Mouse (Mus musculus): ENCODE data around the gene Cep41. TPM values are rescaled to one million over a fixed set of nuclear protein-coding genes. Genes with fewer than 3 reads are reported as not detected.

Gene Cep41
- polyA plus RNA-seq, 1 experiment from 2014 or later, result 24.1 TPM

DNA sequence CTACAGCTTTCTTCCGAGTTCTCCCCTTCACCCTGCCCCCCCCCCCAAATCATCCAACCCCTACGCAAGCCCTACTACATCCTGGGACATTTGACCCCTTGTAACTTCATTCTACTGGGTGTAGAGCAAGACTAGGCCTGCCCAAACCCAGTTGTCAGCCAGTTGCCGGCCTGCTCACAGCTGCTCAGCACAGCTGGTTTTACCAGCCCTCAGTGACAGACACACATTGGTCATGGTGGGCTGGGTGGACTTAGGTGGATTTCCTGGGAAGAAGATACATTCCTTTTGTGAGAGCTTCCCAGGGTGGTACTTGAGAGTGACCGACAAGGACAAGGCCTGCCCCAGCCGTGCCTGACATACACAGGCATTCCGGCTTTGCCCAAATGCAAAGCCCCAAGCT is 72.6 kb downstream of the Cep41 start:
- H3K9ac ChIP-seq (ENCODE audit: low read length), result no peak overlapping the region
- WGBS, result 91% methylated on average over 6 of the region's 6 CpGs
- ATAC-seq (replicated peaks; ENCODE audit: low FRiP score) (no peak), DNase-seq (ENCODE audit: low spot score) (no peak)
- H3K36me3 ChIP-seq (ENCODE audit: control insufficient read depth, insufficient read depth, low read length), result no peaks in the 10 kb centered on the region
- H3K9me3 ChIP-seq (ENCODE audit: control insufficient read depth, low read length), result no peaks in the 10 kb centered on the region
- no peaks in the 10 kb centered on the region for H3K27me3 ChIP-seq (ENCODE audit: control insufficient read depth, insufficient read depth, low read length)
- H3K27ac ChIP-seq (ENCODE audit: low read depth, low read length), result no peak overlapping the region
- H3K4me2 ChIP-seq (ENCODE audit: low read depth, low read length, severe bottlenecking), result no peak overlapping the region
- no peak overlapping the region for H3K4me3 ChIP-seq (ENCODE audit: low read depth, low read length)
- peaks cover 22% of the 10 kb centered on the region for H3K4me1 ChIP-seq (replicated peaks; ENCODE audit: control insufficient read depth, insufficient read depth, low read length)

DNA sequence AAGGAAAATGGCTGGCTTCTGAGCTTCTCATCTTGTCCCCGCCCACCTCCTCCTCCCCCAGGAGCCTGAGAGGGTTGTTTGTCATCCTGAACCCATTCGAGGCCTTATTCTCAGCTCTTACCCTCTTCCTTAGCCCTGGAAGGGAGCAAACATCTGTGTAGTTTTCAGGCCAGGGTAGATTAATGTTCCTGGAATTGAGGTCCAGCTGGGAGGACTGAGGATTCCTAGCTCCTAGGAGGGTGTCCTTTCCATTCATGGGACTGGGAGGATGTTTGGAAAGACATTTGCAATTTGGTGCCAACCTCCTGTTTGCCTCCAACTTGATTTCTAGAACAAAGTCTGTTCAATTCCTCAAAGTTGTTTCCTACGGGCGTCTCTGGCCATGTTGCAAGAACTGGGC is 73.0 kb downstream of the Cep41 start:
- Histone ChIP-seq H3K27ac (ENCODE audit: low read depth, low read length) (no peak overlapping the region), H3K4me3 (ENCODE audit: low read depth, low read length) (no peak overlapping the region), H3K4me2 (ENCODE audit: low read depth, low read length, severe bottlenecking) (no peak overlapping the region), H3K4me1 (replicated peaks; ENCODE audit: control insufficient read depth, insufficient read depth, low read length) (peaks cover 26% of the 10 kb centered on the region), H3K9me3 (ENCODE audit: control insufficient read depth, low read length) (no peaks in the 10 kb centered on the region), H3K27me3 (ENCODE audit: control insufficient read depth, insufficient read depth, low read length) (no peaks in the 10 kb centered on the region), H3K36me3 (ENCODE audit: control insufficient read depth, insufficient read depth, low read length) (no peaks in the 10 kb centered on the region), H3K9ac (ENCODE audit: low read length) (no peak overlapping the region)
- no peak for ATAC-seq (replicated peaks; ENCODE audit: low FRiP score)
- WGBS, result 87% methylated on average over 4 of the region's 4 CpGs
- no peak for DNase-seq (ENCODE audit: low spot score)

DNA sequence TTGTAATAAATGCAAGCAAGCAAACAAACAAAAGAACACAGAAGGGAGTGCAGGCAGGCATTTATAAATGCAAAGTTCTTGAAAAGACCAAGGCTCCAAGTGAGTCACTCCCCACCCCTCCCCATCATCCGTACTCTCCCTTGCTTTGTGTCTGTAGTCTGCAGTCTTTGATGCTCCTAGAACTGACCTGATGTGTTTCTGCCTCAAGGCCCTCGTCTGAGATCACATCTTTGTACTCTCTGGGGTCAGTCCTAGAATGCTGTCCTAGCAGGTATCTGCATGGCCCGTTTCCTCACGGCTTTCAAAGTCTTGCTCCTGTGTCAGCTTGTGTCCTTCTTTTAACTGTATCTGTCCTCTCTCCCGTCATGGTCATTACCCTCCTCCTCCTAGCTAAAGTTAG is 73.9 kb downstream of the Cep41 start:
- peaks cover 32% of the 10 kb centered on the region for H3K4me1 ChIP-seq (replicated peaks; ENCODE audit: control insufficient read depth, insufficient read depth, low read length)
- ATAC-seq (replicated peaks; ENCODE audit: low FRiP score) (no peak), DNase-seq (ENCODE audit: low spot score) (no peak)
- no peak overlapping the region for H3K4me3 ChIP-seq (ENCODE audit: low read depth, low read length)
- H3K9ac ChIP-seq (ENCODE audit: low read length), result no peak overlapping the region
- H3K9me3 ChIP-seq (ENCODE audit: control insufficient read depth, low read length), result no peaks in the 10 kb centered on the region
- H3K27me3 ChIP-seq (ENCODE audit: control insufficient read depth, insufficient read depth, low read length), result no peaks in the 10 kb centered on the region
- peak overlapping the region; percentile 86 for H3K27ac ChIP-seq (ENCODE audit: low read depth, low read length)
- no peaks in the 10 kb centered on the region for H3K36me3 ChIP-seq (ENCODE audit: control insufficient read depth, insufficient read depth, low read length)
- 63% methylated on average over 5 of the region's 5 CpGs for WGBS
- H3K4me2 ChIP-seq (ENCODE audit: low read depth, low read length, severe bottlenecking), result no peak overlapping the region

DNA sequence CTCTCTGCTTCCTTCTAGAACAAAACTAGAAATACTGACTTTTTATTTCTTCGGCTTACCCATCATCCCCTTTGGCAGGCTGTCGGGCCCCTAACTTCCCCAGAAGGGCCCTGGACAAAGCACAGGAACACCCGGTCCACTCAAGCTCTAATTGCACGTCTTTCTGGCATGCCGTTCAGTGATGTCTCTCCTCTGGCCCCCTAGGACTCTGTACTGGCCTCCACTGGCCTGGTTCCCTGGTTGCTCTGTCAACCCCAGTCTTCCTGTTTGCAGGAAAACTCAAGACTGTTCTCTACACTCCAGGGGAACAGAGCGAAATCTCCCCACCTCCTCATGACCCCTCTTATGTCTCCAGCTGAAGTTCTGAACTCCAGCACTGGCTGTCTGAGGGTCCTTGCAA is 74.8 kb downstream of the Cep41 start:
- no peak for ATAC-seq (replicated peaks; ENCODE audit: low FRiP score)
- peak; percentile 56 for DNase-seq (ENCODE audit: low spot score)
- Histone ChIP-seq H3K4me2 (ENCODE audit: low read depth, low read length, severe bottlenecking) (peak overlapping the region; percentile 15; the same call in 1 of the 2 replicates), H3K27me3 (ENCODE audit: control insufficient read depth, insufficient read depth, low read length) (no peaks in the 10 kb centered on the region), H3K9ac (ENCODE audit: low read length) (peak overlapping the region; percentile 14), H3K27ac (ENCODE audit: low read depth, low read length) (peak overlapping the region; percentile 86), H3K4me1 (replicated peaks; ENCODE audit: control insufficient read depth, insufficient read depth, low read length) (peaks cover 35% of the 10 kb centered on the region), H3K9me3 (ENCODE audit: control insufficient read depth, low read length) (no peaks in the 10 kb centered on the region), H3K36me3 (ENCODE audit: control insufficient read depth, insufficient read depth, low read length) (no peaks in the 10 kb centered on the region), H3K4me3 (ENCODE audit: low read depth, low read length) (no peak overlapping the region)
- WGBS, result 22% methylated on average over 6 of the region's 6 CpGs

DNA sequence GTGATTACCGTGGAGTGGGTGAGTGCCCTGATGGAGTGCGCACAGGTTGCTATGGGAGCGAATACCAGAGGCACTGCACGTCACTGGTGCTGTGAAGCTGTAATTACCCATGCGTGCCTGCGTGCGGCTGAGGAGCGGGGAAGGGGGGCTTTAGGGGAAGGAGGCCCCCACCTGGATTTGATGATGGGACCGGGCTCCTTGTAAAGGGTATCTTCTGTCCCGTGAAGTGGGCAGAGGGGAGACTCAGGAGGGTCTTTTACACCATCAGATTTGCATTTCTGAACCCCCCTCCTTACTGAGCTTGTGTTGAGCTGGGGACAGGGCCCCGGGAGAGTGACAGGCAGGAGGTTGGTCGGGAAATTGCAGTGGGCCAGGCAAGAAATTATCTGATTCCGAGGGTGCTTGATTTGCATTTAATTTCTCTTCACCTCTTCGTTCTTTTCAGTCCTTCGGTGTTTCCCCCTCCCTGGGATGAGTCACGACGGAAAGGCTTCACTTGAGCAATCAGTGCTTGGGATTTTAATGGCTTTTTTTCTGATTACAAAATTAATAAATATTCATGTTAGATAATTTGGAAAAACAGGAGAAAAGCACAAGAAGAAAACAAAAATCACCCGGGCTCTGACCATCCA is 75.5 kb downstream of the Cep41 start:
- Histone ChIP-seq H3K27me3 (ENCODE audit: control insufficient read depth, insufficient read depth, low read length) (no peaks in the 10 kb centered on the region), H3K4me3 (ENCODE audit: low read depth, low read length) (peak overlapping the region; percentile 6; the same call in 1 of the 2 replicates), H3K36me3 (ENCODE audit: control insufficient read depth, insufficient read depth, low read length) (no peaks in the 10 kb centered on the region), H3K4me1 (replicated peaks; ENCODE audit: control insufficient read depth, insufficient read depth, low read length) (peaks cover 35% of the 10 kb centered on the region), H3K9me3 (ENCODE audit: control insufficient read depth, low read length) (no peaks in the 10 kb centered on the region), H3K27ac (ENCODE audit: low read depth, low read length) (peak overlapping the region; percentile 86), H3K4me2 (ENCODE audit: low read depth, low read length, severe bottlenecking) (peak overlapping the region; percentile 44), H3K9ac (ENCODE audit: low read length) (peak overlapping the region; percentile 51)
- WGBS, result 2% methylated on average over 18 of the region's 18 CpGs
- peak; percentile 83 for ATAC-seq (replicated peaks; ENCODE audit: low FRiP score)
- DNase-seq (ENCODE audit: low spot score), result peak; percentile 84

DNA sequence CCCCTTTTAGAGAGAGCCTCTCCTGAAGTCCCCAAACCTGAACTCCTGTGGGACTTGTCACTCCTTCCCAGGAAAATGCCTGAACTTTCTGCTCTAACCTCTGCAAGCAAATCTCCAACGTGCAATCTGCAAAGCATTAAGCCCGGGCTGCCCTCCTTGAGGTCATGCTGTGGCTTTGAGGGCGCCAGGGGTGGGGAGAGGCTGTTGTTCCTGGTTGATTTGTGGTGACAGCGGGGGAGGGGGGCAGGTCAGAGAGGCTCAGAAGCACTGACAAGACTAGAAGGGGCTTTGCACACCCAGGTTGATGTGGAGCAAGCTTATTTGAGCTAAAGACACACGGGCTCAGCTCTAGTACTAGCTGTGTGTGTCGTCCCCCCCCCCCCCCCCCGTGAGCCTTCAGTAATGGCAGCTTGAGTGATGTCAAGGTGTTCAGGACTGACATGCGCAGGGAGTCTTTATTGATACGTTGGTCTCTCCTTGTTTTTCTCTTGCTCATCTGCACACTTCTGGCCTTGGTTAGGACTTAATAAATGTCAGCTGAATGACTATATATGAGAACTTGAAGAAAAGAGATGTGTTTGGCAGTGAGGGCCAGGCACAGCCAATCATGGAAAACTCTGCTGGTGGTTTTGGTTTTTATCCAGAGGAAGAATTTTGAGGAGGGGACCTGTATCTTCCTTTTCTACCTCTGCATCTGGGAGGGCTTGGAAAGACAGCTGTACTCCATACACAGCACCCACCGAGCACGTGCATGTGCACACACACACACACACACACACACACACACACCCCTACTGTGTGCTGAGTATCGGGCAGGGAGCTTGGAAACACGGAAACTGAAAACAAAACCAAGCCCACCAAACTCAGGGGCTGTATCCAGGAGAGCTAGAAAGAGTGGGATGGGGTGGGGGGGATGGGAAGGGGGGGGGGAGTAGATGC is 76.3 kb downstream of the Cep41 start:
- peak; percentile 57 for ATAC-seq (replicated peaks; ENCODE audit: low FRiP score)
- H3K9ac ChIP-seq (ENCODE audit: low read length), result peak overlapping the region; percentile 32; the same call in 1 of the 2 replicates
- WGBS, result 2% methylated on average over 12 of the region's 13 CpGs

DNA sequence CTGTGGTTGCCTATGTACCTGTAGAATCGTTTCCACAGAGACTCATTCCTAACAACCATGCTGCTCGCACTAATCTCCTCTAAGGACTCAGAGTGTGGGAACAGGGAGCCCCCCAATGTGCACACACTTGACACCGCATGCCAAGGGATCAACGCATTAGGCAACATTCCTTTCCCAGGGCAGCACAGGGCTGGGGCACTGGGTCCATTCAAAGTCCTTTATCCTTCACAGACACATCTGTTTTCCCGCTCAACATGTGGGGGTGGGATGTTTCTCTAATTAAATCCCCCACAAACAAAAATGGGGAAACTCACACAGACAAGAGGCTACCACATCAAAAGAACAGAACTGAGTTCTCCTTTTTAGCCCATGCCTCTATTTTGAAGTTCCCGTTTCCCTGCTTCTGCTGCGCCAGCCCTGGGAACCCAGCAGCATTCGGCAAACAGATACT is 77.0 kb downstream of the Cep41 start:
- H3K27ac ChIP-seq (ENCODE audit: low read depth, low read length), result peak overlapping the region; percentile 86
- peak overlapping the region; percentile 26 for H3K4me2 ChIP-seq (ENCODE audit: low read depth, low read length, severe bottlenecking)
- peak; percentile 78 for DNase-seq (ENCODE audit: low spot score)
- H3K9ac ChIP-seq (ENCODE audit: low read length), result peak overlapping the region; percentile 32; the same call in 1 of the 2 replicates
- no peaks in the 10 kb centered on the region for H3K36me3 ChIP-seq (ENCODE audit: control insufficient read depth, insufficient read depth, low read length)
- peaks cover 35% of the 10 kb centered on the region for H3K4me1 ChIP-seq (replicated peaks; ENCODE audit: control insufficient read depth, insufficient read depth, low read length)
- H3K4me3 ChIP-seq (ENCODE audit: low read depth, low read length), result no peak overlapping the region
- no peaks in the 10 kb centered on the region for H3K27me3 ChIP-seq (ENCODE audit: control insufficient read depth, insufficient read depth, low read length)
- under 1% methylated on average over 8 of the region's 8 CpGs for WGBS
- peak; percentile 74 for ATAC-seq (replicated peaks; ENCODE audit: low FRiP score)
- H3K9me3 ChIP-seq (ENCODE audit: control insufficient read depth, low read length), result no peaks in the 10 kb centered on the region

More for the DNA sequence above, 76.3 kb downstream of the Cep41 start:
- Histone ChIP-seq H3K4me3 (ENCODE audit: low read depth, low read length) (peak overlapping the region; percentile 6; the same call in 1 of the 2 replicates), H3K9me3 (ENCODE audit: control insufficient read depth, low read length) (no peaks in the 10 kb centered on the region), H3K36me3 (ENCODE audit: control insufficient read depth, insufficient read depth, low read length) (no peaks in the 10 kb centered on the region), H3K27me3 (ENCODE audit: control insufficient read depth, insufficient read depth, low read length) (no peaks in the 10 kb centered on the region), H3K4me1 (replicated peaks; ENCODE audit: control insufficient read depth, insufficient read depth, low read length) (peaks cover 35% of the 10 kb centered on the region), H3K4me2 (ENCODE audit: low read depth, low read length, severe bottlenecking) (peak overlapping the region; percentile 44), H3K27ac (ENCODE audit: low read depth, low read length) (peak overlapping the region; percentile 86)
- peak; percentile 84 for DNase-seq (ENCODE audit: low spot score)

DNA sequence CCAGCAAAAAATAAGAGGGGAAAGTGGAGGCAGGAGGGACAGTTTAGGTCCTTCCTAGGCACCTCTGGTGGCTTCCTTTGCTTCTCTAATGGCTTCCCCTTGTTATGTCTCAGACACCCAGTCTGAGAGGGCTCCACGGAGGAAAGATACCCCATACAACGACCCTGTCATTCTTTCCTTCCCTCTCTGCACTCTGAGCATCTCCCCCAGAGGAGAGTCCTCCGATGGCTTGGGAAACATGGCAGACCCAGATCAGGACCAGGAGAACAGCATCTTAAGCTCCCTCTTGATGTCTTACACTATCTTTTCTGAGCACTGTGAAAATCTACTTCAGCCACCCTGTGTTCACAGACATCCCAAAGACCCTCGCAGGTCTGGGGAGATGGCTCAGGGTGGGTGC is 77.8 kb downstream of the Cep41 start:
- H3K4me2 ChIP-seq (ENCODE audit: low read depth, low read length, severe bottlenecking), result no peak overlapping the region
- peak overlapping the region; percentile 86 for H3K27ac ChIP-seq (ENCODE audit: low read depth, low read length)
- no peaks in the 10 kb centered on the region for H3K36me3 ChIP-seq (ENCODE audit: control insufficient read depth, insufficient read depth, low read length)
- 9% methylated on average over 4 of the region's 4 CpGs for WGBS
- ATAC-seq (replicated peaks; ENCODE audit: low FRiP score) (no peak), DNase-seq (ENCODE audit: low spot score) (no peak)
- peak overlapping the region; percentile 36 for H3K9ac ChIP-seq (ENCODE audit: low read length)
- no peaks in the 10 kb centered on the region for H3K9me3 ChIP-seq (ENCODE audit: control insufficient read depth, low read length)
- H3K4me1 ChIP-seq (replicated peaks; ENCODE audit: control insufficient read depth, insufficient read depth, low read length), result peaks cover 42% of the 10 kb centered on the region
- no peak overlapping the region for H3K4me3 ChIP-seq (ENCODE audit: low read depth, low read length)
- no peaks in the 10 kb centered on the region for H3K27me3 ChIP-seq (ENCODE audit: control insufficient read depth, insufficient read depth, low read length)
